24 mouse cellular contexts compared by ENCODE assay signal in genomic region chr3:123317081-123317480, GRCm38 (mm10).
"Had no signal": no experiment of that assay in that cellular context is flagged by ENCODE, and none has a peak within 500 bp of the region (broad histone marks: within the 10 kb centered on the region; RNA-seq: fewer than 3 reads in every experiment).

No protein-coding gene starts in this region.

- H3K9me3 ChIP-seq: embryonic facial prominence, embryonic 10.5 days; embryonic facial prominence, embryonic 12.5 days; embryonic facial prominence, embryonic 13.5 days; embryonic facial prominence, embryonic 15.5 days; forebrain, embryonic 10.5 days; forebrain, embryonic 12.5 days; forebrain, embryonic 13.5 days; forebrain, embryonic 15.5 days; heart, embryonic 10.5 days had no signal

- H3K4me1 ChIP-seq: embryonic facial prominence, embryonic 15.5 days; forebrain, embryonic 12.5 days; forebrain, embryonic 13.5 days; forebrain, embryonic 15.5 days had no signal

- H3K27ac ChIP-seq: embryonic facial prominence, embryonic 10.5 days; embryonic facial prominence, embryonic 12.5 days; embryonic facial prominence, embryonic 13.5 days; embryonic facial prominence, embryonic 15.5 days; forebrain, embryonic 10.5 days; forebrain, embryonic 12.5 days; forebrain, embryonic 13.5 days; forebrain, embryonic 15.5 days; gastrocnemius, adult 2 months; heart, adult 2 months; heart, embryonic 10.5 days had no signal

- H3K4me3 ChIP-seq: embryonic facial prominence, embryonic 10.5 days; embryonic facial prominence, embryonic 12.5 days; embryonic facial prominence, embryonic 13.5 days; embryonic facial prominence, embryonic 15.5 days; erythroblast, embryonic 14.5 days; forebrain, embryonic 10.5 days; forebrain, embryonic 12.5 days; forebrain, embryonic 13.5 days; forebrain, embryonic 15.5 days; gastrocnemius, adult 2 months; heart, adult 2 months; heart, embryonic 10.5 days had no signal

- DNase-seq: cerebellum, adult 9-10 months; cerebellum, adult 9-11 months; cerebellum, postnatal 10 days; cerebellum, postnatal 14 days; cerebellum, postnatal 25 days; cerebellum, postnatal 36 days; embryo, embryonic 11 days; forebrain, postnatal 0 days; gastrocnemius, adult 2 months; gastrocnemius, postnatal 10 days; gastrocnemius, postnatal 14 days; gastrocnemius, postnatal 25 days; gastrocnemius, postnatal 36 days; heart, adult 2 months had no signal

- H3K9ac ChIP-seq: embryonic facial prominence, embryonic 12.5 days; embryonic facial prominence, embryonic 13.5 days; embryonic facial prominence, embryonic 15.5 days; forebrain, embryonic 12.5 days; forebrain, embryonic 13.5 days; forebrain, embryonic 15.5 days; forebrain, postnatal 0 days had no signal

- H3K27me3 ChIP-seq: embryonic facial prominence, embryonic 12.5 days; embryonic facial prominence, embryonic 13.5 days; embryonic facial prominence, embryonic 15.5 days; forebrain, embryonic 12.5 days; forebrain, embryonic 13.5 days; forebrain, embryonic 15.5 days had no signal

- H3K36me3 ChIP-seq: embryonic facial prominence, embryonic 10.5 days; forebrain, embryonic 10.5 days; forebrain, embryonic 12.5 days; forebrain, embryonic 15.5 days had no signal
